Mouse (Mus musculus): Measurements from ENCODE around the gene Kcnh1. TPM values are rescaled to one million over a fixed set of nuclear protein-coding genes. Genes with fewer than 3 reads are reported as not detected.
A peak's percentile ranks its signal among the peaks of the same experiment; 100 is the strongest.

Kcnh1 gene
- polyA plus RNA-seq, 1 experiment from 2014 or later = 1.3 TPM

DNA sequence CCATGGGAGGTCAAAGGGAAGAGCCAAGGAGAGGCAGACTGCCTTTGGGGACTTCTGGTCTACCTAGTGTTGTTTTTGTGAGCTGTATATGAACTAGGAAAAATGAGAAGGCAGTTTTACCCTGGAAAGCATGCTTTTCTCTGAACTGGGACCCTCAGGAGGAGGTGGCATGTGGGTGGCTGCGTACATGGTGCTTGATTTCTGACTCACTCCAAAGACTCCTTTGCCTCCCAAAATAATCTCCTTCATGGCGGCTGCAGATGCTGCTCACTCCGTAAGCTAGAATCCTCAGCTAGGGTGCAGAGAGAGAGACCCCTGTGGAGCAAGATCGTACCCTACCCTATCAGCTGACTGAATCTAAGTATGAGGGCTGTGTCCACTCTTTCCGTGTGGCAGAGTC is 145.5 kb downstream of the Kcnh1 start:
- WGBS = 92% methylated on average over 5 of the region's 5 CpGs
- Histone ChIP-seq H3K9ac (no peak overlapping the region), H3K27me3 (no peaks in the 10 kb centered on the region), H3K4me1 (no peaks in the 10 kb centered on the region), H3K9me3 (replicated peaks) (no peaks in the 10 kb centered on the region), H3K4me3 (replicated peaks) (no peak overlapping the region), H3K4me2 (no peak overlapping the region), H3K27ac (no peak overlapping the region), H3K36me3 (no peaks in the 10 kb centered on the region)
- ATAC-seq (replicated peaks; ENCODE audit: low FRiP score) = no peak

GRCm38 (mm10) chr1:192339361-192340077 is 148.9 kb downstream of the Kcnh1 start:
- no peak overlapping the region for H3K9ac ChIP-seq
- no peaks in the 10 kb centered on the region for H3K4me1 ChIP-seq
- H3K27me3 ChIP-seq = no peaks in the 10 kb centered on the region
- no peak for ATAC-seq (replicated peaks; ENCODE audit: low FRiP score)
- H3K9me3 ChIP-seq (replicated peaks) = no peaks in the 10 kb centered on the region
- H3K36me3 ChIP-seq = no peaks in the 10 kb centered on the region
- H3K4me3 ChIP-seq (replicated peaks) = no peak overlapping the region
- WGBS = 63% methylated on average over 9 of the region's 9 CpGs
- no peak overlapping the region for H3K4me2 ChIP-seq
- no peak overlapping the region for H3K27ac ChIP-seq

- Histone ChIP-seq H3K36me3 (no peaks in the 10 kb centered on the region), H3K27me3 (no peaks in the 10 kb centered on the region), H3K9me3 (replicated peaks) (no peaks in the 10 kb centered on the region), H3K4me2 (no peak overlapping the region), H3K4me1 (no peaks in the 10 kb centered on the region), H3K4me3 (replicated peaks) (no peak overlapping the region), H3K9ac (no peak overlapping the region), H3K27ac (no peak overlapping the region)
- 78% methylated on average over 4 of the region's 4 CpGs for WGBS
- ATAC-seq (replicated peaks; ENCODE audit: low FRiP score) = no peak
Measured at GRCm38 (mm10) chr1:192341774-192342173, 151.2 kb downstream of the Kcnh1 start.

DNA sequence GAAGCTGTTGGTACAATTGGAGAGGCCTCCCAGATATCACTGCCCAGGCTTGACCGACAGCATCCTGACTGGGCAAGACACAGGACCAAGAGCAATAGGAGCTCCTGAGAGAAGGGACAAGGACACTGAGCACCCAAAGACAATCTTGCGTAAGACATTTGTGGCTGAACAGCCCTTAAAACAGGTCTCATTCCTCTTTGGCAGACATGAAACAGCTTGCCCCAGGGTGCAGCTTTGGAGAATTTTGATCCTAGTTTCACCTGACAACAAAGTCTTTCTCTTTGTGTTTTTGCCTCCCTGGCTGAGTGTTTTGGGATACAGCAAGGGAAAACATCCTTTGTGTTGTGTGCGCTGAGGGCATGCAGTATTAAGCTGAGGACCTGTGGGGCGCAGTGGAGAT is 153.4 kb downstream of the Kcnh1 start:
- Histone ChIP-seq H3K36me3 (no peaks in the 10 kb centered on the region), H3K4me3 (replicated peaks) (no peak overlapping the region), H3K4me1 (no peaks in the 10 kb centered on the region), H3K27me3 (no peaks in the 10 kb centered on the region), H3K27ac (no peak overlapping the region), H3K4me2 (no peak overlapping the region), H3K9me3 (replicated peaks) (no peaks in the 10 kb centered on the region), H3K9ac (no peak overlapping the region)
- no peak for ATAC-seq (replicated peaks; ENCODE audit: low FRiP score)
- WGBS = 93% methylated on average over 4 of the region's 4 CpGs

DNA sequence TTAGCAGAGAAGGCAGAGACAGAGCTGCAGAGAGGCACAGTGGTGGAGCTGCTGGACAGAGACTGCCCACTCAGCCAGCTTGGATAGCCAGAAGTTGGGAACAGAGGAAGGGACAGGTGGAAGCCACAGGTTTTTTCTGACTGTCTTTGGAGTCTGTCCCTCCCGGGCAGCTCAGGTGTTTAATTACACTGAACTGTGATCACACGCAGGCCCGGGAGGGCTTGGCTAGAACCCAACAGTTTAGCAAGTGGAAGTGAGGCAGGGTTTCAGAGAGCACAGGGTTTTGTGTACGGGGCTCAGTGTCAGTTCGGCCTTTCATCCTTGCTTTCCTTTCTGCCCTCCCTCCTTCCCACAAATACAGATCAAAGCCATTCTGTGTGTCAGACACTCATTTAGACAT is 156.8 kb downstream of the Kcnh1 start:
- Histone ChIP-seq H3K36me3 (no peaks in the 10 kb centered on the region), H3K4me1 (no peaks in the 10 kb centered on the region), H3K9ac (no peak overlapping the region), H3K9me3 (replicated peaks) (no peaks in the 10 kb centered on the region), H3K4me2 (no peak overlapping the region), H3K4me3 (replicated peaks) (no peak overlapping the region), H3K27ac (no peak overlapping the region), H3K27me3 (no peaks in the 10 kb centered on the region)
- WGBS = 51% methylated on average over 5 of the region's 5 CpGs
- no peak for ATAC-seq (replicated peaks; ENCODE audit: low FRiP score)

DNA sequence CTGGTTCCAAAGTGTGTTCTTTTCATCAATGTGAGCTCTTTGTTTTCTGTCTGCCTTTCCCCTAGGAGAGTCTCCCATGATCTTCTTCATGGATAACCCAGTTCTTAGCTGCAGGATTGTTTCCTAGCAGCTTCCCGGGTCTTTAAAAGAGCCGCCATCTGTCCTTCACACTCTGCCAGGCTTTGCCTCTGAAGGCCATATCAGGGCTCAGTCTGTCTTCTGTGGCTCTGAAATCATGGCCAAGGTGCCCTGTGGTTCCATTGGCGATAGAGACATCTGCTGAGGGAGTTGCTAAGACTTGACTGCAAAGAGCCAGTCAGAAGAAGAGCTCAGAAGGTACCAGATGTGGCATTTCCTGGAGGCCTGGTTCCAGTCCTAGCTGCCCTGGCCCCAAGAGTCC is 165.7 kb downstream of the Kcnh1 start:
- WGBS = 87% methylated on average over 3 of the region's 3 CpGs
- no peaks in the 10 kb centered on the region for H3K27me3 ChIP-seq
- no peak overlapping the region for H3K9ac ChIP-seq
- no peak overlapping the region for H3K27ac ChIP-seq
- H3K4me3 ChIP-seq (replicated peaks) = no peak overlapping the region
- no peaks in the 10 kb centered on the region for H3K9me3 ChIP-seq (replicated peaks)
- no peaks in the 10 kb centered on the region for H3K4me1 ChIP-seq
- H3K36me3 ChIP-seq = no peaks in the 10 kb centered on the region
- no peak overlapping the region for H3K4me2 ChIP-seq
- no peak for ATAC-seq (replicated peaks; ENCODE audit: low FRiP score)

DNA sequence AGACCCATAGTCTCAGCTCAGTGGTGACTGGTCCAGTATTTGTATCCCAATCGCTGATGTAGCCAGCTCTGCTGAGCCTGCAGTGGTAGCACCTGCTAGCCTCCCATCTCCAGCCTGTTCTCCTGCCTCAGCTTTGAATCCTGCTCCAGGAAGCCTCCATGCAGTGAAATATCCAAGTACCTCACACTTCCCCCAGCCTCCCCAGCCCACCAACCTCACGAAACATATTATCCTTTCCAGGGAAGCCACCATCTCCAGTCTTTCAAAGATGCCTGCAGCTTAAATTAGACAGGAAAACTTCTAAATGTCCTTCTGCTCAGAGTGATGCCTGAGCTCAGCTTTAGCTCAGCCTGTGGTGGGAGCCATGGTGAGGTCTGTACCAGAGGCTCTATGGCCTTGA is 168.6 kb downstream of the Kcnh1 start:
- WGBS = 82% methylated on average over 2 of the region's 2 CpGs
- Histone ChIP-seq H3K9ac (no peak overlapping the region), H3K4me1 (peaks cover 4% of the 10 kb centered on the region; the same call in 1 of the 2 replicates), H3K4me3 (replicated peaks) (no peak overlapping the region), H3K27ac (no peak overlapping the region), H3K27me3 (no peaks in the 10 kb centered on the region), H3K9me3 (replicated peaks) (no peaks in the 10 kb centered on the region), H3K36me3 (no peaks in the 10 kb centered on the region), H3K4me2 (no peak overlapping the region)
- no peak for ATAC-seq (replicated peaks; ENCODE audit: low FRiP score)

DNA sequence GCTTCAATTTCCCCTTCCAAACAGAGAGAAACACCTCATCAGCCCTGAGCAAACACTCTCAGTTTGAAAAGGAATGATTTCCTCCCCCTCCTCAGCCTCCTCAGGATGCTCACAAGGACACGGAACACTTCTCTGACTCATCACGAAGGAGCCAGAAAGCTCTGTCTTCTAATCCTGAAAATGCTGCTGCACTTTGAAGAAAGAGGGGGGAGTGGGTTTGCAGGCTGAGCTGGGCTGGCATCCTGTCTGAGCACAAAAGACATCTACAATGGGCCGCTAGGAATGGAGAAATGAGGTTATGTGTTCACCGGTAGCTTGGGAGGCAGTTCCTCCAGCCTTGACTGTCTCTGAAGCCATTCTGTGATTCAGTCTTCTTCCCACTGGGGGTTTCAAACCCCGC is 177.8 kb downstream of the Kcnh1 start:
- H3K4me3 ChIP-seq (replicated peaks) = no peak overlapping the region
- no peaks in the 10 kb centered on the region for H3K36me3 ChIP-seq
- H3K27me3 ChIP-seq = no peaks in the 10 kb centered on the region
- WGBS = 68% methylated on average over 5 of the region's 5 CpGs
- H3K27ac ChIP-seq = no peak overlapping the region
- H3K9ac ChIP-seq = no peak overlapping the region
- no peak for ATAC-seq (replicated peaks; ENCODE audit: low FRiP score)
- peaks cover 12% of the 10 kb centered on the region for H3K4me1 ChIP-seq
- H3K4me2 ChIP-seq = no peak overlapping the region
- 0 out of 2 replicates have a peak, but pooled peaks cover 4% of the 10 kb centered on the region for H3K9me3 ChIP-seq (replicated peaks)

DNA sequence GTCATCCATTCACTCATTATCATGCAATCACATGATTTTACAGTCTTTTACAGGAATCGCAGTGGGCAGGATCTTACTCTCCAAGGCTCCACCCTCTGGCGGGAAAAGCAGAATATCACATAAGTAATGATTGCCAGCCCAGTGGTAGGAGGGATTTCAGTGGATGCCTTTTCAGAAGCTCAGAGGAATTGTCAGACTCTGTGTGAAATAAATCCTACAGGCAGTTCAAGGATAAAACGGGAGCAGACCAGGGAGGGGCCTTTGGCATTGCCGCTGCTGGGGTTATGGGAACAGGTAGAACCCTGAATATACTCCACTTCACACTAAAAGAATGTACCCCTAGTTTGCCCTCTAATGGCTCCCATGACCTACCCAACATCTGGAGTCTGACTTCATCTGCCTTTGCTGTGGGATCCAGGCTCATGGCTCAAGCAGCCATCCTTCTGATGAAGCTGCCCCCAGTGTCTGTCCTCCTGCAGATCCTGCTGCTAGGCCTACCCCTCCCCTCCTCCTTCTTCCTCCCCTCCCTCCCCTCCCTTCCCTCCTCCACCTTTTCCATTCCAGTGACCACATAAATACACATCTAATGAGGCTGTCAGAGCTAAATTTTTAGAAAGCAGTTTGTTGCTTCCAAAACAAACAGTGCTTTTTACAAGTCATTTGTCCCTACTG is 181.5 kb downstream of the Kcnh1 start:
- no peaks in the 10 kb centered on the region for H3K27me3 ChIP-seq
- H3K4me3 ChIP-seq (replicated peaks) = no peak overlapping the region
- no peak overlapping the region for H3K9ac ChIP-seq
- H3K4me2 ChIP-seq = no peak overlapping the region
- WGBS = 41% methylated on average over 4 of the region's 4 CpGs
- H3K36me3 ChIP-seq = no peaks in the 10 kb centered on the region
- H3K27ac ChIP-seq = peak overlapping the region; percentile 65
- H3K4me1 ChIP-seq = peaks cover 12% of the 10 kb centered on the region
- peak; percentile 82 for ATAC-seq (replicated peaks; ENCODE audit: low FRiP score)
- 0 out of 2 replicates have a peak, but pooled peaks cover 4% of the 10 kb centered on the region for H3K9me3 ChIP-seq (replicated peaks)

GRCm38 (mm10) chr1:192378546-192379075 is 188.0 kb downstream of the Kcnh1 start:
- H3K27me3 ChIP-seq = no peaks in the 10 kb centered on the region
- 76% methylated on average over 4 of the region's 4 CpGs for WGBS
- H3K36me3 ChIP-seq = no peaks in the 10 kb centered on the region
- ATAC-seq (replicated peaks; ENCODE audit: low FRiP score) = no peak
- no peaks in the 10 kb centered on the region for H3K9me3 ChIP-seq (replicated peaks)
- no peak overlapping the region for H3K4me3 ChIP-seq (replicated peaks)
- no peak overlapping the region for H3K27ac ChIP-seq
- H3K4me1 ChIP-seq = peaks cover 6% of the 10 kb centered on the region; the same call in 1 of the 2 replicates
- no peak overlapping the region for H3K4me2 ChIP-seq
- H3K9ac ChIP-seq = no peak overlapping the region

DNA sequence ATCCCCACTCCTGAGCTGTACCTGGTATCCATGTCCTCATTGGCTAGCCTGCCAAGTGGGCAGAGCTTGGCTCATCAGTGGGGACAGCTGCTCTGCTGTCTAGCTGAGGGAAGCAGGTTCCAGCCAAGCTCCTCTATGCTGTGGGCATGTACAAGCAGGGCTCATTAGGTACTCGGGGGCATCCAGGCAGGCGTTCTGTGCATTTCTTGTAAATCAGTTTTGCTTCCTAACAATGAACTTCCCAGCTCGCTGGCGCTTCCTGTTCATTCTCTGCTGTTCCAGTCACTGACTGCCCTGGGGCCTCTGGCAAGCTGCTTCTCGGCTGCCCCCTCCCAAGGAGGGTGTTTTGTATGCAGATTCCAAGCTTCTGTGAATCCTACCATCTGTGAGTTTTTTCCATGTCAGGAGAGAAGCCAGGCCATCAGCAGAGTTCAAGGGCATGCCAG is 190.0 kb downstream of the Kcnh1 start:
- Histone ChIP-seq H3K9me3 (replicated peaks) (no peaks in the 10 kb centered on the region), H3K9ac (no peak overlapping the region), H3K27me3 (no peaks in the 10 kb centered on the region), H3K4me1 (peaks cover 6% of the 10 kb centered on the region; the same call in 1 of the 2 replicates), H3K27ac (no peak overlapping the region), H3K4me3 (replicated peaks) (no peak overlapping the region), H3K36me3 (no peaks in the 10 kb centered on the region), H3K4me2 (no peak overlapping the region)
- no peak; the same call in 1 of the 2 replicates for ATAC-seq (replicated peaks; ENCODE audit: low FRiP score)
- 47% methylated on average over 5 of the region's 5 CpGs for WGBS

- no peak overlapping the region for H3K4me3 ChIP-seq (replicated peaks)
- no peaks in the 10 kb centered on the region for H3K9me3 ChIP-seq (replicated peaks)
- H3K4me2 ChIP-seq = no peak overlapping the region
- H3K27me3 ChIP-seq = no peaks in the 10 kb centered on the region
- H3K4me1 ChIP-seq = peaks cover 10% of the 10 kb centered on the region
- H3K27ac ChIP-seq = no peak overlapping the region
- no peak overlapping the region for H3K9ac ChIP-seq
- ATAC-seq (replicated peaks; ENCODE audit: low FRiP score) = no peak
- H3K36me3 ChIP-seq = no peaks in the 10 kb centered on the region
Measured at GRCm38 (mm10) chr1:192387624-192388023, 197.1 kb downstream of the Kcnh1 start.

All from kidney, embryonic 15.5 days (tissue).